Mouse (Mus musculus) lung, adult 2 months (tissue): ENCODE data around the gene Ostn.

Experiments used
- CTCF ChIP-seq: fragments of 200-500 bp; IDR thresholded peaks from 2 replicates; pipeline ENCODE4 v1.5.1; 2011; ENCODE audit warnings: mild to moderate bottlenecking, low read length, control low read depth; ENCODE audit not compliant: insufficient read depth
- POLR2A ChIP-seq: fragments of 200-500 bp; IDR thresholded peaks from 2 replicates; pipeline ENCODE4 v1.6.1; 2011; ENCODE audit warnings: low read depth, mild to moderate bottlenecking, control low read depth, low read length, borderline replicate concordance; ENCODE audit errors: extremely low read depth

DNA sequence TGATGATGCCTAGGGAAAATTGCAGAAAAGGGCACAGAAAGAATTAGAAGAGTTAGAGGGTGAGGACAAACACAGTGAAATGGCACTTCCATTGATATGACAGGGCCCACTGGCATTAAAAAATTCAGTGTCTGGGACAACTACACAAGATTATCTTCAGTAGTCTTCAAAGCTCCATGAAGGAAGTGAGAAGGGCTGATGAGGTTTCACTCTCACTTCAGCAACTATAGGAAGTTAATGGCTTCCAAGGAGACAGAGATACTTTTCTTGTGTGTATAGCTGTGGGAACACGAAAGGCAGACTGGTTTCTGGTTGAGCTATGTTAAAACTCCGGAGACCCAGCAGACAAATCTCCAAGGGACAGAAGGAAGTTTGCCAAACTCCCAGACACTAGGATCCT lies 10.4 kb upstream of the Ostn start:
- TF ChIP-seq CTCF, result no peak
- TF ChIP-seq POLR2A, result no peak
